Mouse (Mus musculus): ENCODE measurements at regions not wholly inside any gene's neighbourhood (a gene's known extent, or its start where the extent isn't known, plus 50 kb on each side); places are given as distances from the start of the nearest gene placed in this dataset.

DNA sequence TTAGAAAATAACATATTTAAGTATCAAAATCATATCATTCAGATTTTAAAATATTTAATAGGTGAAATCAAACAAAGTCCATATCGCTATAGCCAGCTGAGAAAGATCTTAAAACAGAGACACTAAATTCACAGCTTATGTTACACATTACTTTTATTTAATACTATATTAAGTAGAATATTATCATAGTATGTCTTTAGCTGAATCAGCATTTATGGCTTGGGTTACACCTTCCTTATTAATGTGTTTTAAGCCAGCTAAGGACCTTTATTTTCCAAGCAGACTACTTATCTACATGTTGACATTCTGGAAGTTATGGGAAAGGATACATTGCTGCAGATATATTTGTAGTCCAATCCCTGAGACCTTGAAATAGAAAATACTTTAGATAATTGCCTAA, 684.9 kb upstream of the Adgrl4 start:
- no peak for DNase-seq (ENCODE audit: low read depth, low spot score)

DNA sequence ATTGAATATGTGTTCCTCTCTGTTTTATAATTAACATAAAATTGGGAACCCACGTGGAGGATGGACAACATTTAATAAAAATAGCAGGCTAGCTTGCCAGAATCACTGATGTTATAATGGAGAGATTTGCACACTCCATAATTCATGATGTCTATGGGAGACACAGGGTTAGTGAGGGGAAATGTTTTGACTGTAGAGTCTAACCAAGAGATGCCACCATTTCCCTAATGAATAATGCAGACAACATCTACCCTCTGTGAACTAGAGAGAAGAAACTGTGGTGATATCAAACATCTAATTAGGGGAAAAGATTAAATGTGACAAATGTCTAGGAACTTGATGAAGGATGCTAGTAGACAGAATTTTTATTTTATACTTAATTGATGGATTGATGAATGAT, 677.8 kb upstream of the Adgrl4 start:
- DNase-seq (ENCODE audit: low read depth, low spot score): no peak

- DNase-seq (ENCODE audit: low read depth, low spot score): no peak
Measured at GRCm38 (mm10) chr3:150784576-150784975, 653.1 kb upstream of the Adgrl4 start.

DNA sequence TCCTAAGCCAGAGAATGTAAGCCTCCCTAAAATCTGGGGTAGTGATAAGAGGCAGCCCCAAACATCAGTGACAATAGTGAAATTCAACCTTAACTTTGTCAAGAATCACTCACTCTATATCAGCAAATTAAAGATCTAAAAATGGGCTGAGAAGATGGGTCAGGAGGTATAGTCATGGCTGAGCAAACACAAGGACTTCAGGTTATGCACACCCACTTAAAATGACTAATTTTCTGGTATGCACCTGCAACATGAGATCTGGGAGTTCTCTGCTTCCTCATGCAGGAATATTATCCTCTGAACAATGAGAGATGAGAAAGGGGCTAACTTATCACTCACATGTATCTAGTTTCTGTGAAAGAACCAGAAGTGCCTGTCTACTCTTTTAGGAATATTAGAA, 619.9 kb upstream of the Adgrl4 start:
- no peak for DNase-seq (ENCODE audit: low read depth, low spot score)

DNA sequence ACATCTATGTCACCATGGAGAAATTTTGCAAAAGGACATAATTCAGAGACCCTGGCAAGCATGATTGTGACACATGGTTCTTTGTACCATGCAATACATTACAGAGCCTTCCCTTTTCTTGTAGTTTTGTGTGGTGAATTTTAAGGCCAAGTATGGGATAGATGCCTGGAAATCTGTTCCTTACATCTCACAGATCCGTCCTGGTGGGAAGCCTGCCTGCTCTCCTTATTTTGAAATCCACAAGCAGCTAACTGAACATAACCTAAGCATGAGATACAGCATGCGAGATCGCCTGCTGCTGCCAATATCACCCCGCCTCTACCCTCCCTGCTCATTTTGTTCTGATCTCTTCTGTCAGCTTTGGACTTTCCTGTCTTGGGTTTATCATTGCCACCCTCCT, 618.3 kb upstream of the Adgrl4 start:
- no peak for DNase-seq (ENCODE audit: low read depth, low spot score)

GRCm38 (mm10) chr3:150820039-150820438, 617.6 kb upstream of the Adgrl4 start:
- DNase-seq (ENCODE audit: low read depth, low spot score): no peak

GRCm38 (mm10) chr3:150846029-150846428, 591.7 kb upstream of the Adgrl4 start:
- no peak for DNase-seq (ENCODE audit: low read depth, low spot score)

GRCm38 (mm10) chr3:150852107-150852506, 585.6 kb upstream of the Adgrl4 start:
- DNase-seq (ENCODE audit: low read depth, low spot score): no peak

DNA sequence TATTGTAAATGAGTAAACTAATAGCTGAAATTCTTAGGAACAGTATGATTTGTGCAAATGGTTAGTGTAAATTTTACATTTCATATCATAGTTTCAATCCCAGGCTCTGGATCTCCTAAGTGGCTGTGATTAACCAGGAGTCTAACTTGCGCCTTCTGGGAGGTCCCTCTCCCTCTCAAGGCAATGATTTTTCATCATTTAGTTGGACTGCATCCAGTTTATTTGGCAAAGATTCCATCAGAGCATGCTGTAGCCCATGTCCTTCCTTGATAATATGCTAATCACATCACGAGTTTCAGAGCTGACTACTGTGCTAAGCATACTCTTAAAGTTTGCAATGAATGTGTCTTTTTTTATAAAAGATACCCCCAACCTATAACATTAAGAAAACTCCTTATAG, 541.0 kb upstream of the Adgrl4 start:
- DNase-seq (ENCODE audit: low read depth, low spot score): no peak

GRCm38 (mm10) chr3:150910091-150910490, 527.6 kb upstream of the Adgrl4 start:
- no peak for DNase-seq (ENCODE audit: low read depth, low spot score)

GRCm38 (mm10) chr3:150954897-150955296, 482.8 kb upstream of the Adgrl4 start:
- no peak for DNase-seq (ENCODE audit: low read depth, low spot score)

DNA sequence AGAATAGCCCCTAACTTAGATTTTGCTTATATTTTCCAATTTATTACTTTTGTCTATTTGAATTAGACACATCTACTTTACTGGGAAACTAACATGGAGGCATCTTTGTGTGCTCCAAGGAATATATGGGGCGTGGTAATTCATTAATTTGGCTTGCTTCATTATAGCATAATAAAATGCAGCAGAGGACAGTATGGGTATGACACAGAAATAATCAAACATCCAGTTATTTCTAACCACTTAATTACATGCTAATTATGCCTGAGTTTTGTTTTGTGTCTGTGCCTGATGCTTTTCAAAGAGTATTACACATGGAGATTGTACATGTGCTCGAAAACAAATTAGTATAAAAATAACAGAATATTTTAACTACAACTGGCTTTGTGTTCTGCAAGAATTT, 438.0 kb upstream of the Adgrl4 start:
- DNase-seq (ENCODE audit: low read depth, low spot score): no peak

GRCm38 (mm10) chr3:151000217-151000616, 437.5 kb upstream of the Adgrl4 start:
- DNase-seq (ENCODE audit: low read depth, low spot score): no peak

- DNase-seq (ENCODE audit: low read depth, low spot score): no peak
Measured at GRCm38 (mm10) chr3:151001881-151002412, 435.7 kb upstream of the Adgrl4 start.

DNA sequence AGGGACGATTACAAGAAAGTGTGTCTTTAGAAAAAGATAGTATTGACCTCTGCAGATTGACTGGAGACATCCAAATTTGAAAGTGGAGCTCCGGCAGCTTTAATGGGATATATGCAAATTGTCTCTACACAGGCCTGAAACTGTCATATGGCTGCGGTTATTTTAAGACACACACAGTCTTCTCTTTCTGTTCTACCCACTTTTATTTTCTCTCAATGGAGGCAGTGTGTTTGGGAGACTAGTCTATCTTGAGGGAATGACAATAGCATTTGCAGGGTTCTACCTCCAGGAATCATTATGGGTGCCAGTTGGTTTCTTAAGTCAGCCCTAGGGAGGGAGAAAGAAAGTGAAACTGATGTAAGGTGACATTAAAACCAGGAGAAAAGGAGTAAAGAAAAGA, 434.2 kb upstream of the Adgrl4 start:
- DNase-seq (ENCODE audit: low read depth, low spot score): no peak

- DNase-seq (ENCODE audit: low read depth, low spot score): no peak
Measured at GRCm38 (mm10) chr3:151003990-151004389, 433.7 kb upstream of the Adgrl4 start.

GRCm38 (mm10) chr3:151020014-151020413, 417.7 kb upstream of the Adgrl4 start:
- DNase-seq (ENCODE audit: low read depth, low spot score): no peak

- no peak for DNase-seq (ENCODE audit: low read depth, low spot score)
Measured at GRCm38 (mm10) chr3:151057491-151057890, 380.2 kb upstream of the Adgrl4 start.

DNA sequence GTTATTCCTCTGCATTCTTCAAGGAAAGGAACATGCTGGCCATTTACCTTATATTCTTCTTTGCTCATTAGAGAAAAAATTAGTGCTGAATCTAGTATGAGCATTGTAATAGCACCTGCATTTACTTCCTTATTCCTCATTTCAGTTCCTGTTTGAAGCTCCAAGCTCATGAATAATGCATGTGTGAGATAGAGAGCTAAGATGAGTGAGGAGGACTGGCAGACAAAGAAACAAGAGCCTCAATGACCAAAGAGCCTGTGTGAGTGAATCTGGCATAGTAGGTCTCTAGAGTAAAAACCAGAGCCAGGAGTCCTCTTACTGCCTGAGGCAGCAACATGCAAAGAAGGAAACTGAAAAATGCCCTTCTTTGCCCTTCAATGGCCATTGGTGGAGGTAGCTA, 365.4 kb upstream of the Adgrl4 start:
- DNase-seq (ENCODE audit: low read depth, low spot score): no peak

DNA sequence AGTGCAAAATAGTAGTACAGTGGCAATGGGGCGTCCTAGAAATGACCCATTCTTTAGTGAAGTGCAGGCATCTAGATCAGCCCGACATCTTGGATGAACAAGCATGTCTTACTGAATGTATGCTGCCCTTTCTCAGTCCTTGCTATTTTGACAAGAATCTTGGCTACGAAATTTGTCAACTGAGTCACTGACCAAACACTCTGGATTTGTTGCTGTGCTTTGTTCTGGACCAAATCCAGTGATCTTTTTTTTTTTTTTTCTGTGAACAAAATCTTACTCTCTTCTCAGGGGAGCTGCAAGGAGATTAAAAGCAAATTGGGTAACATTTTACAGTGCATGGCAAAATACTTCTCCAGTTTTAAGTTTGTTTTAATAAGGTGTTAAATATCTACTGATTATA, 320.9 kb upstream of the Adgrl4 start:
- no peak for DNase-seq (ENCODE audit: low read depth, low spot score)

- DNase-seq (ENCODE audit: low read depth, low spot score): no peak
Measured at GRCm38 (mm10) chr3:151117583-151118041, 320.1 kb upstream of the Adgrl4 start.

DNA sequence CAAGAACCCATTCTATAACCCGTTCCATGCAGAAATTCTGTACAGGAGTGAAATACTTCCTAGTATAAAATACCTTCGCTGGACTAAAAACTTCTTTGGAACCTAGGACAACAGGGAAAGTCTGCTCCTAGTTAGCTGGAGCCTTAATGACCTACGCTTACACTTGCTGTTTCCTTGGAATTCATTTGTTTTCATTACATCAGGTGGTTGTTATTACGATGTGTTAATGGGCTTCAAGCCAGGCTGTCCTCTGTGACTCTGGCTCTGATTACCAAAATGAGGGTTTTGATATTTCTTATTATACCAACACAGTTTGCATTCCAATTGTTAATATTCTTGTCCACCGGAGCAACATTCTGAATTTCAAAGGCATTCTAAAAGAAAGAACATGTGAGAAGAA, 313.6 kb upstream of the Adgrl4 start:
- DNase-seq (ENCODE audit: low read depth, low spot score): no peak

DNA sequence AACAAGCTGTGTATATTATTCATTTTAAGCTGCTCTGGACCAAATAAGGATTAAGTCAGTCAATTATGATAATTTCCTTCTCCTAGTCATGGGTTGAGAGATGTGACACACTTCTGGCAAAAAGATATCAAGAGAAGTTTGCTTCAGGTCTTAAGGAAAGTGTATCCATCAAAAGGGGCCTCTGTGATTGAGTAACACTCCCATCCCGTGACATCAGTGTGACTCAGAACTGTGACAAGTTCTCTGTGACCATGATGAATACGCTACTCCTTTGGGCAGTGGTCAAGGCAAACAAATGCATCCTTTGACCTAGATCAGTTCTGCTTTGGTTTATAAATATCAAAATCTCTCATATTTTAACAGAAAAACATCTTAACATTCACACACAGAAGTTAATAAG, 290.8 kb upstream of the Adgrl4 start:
- DNase-seq (ENCODE audit: low read depth, low spot score): no peak

DNA sequence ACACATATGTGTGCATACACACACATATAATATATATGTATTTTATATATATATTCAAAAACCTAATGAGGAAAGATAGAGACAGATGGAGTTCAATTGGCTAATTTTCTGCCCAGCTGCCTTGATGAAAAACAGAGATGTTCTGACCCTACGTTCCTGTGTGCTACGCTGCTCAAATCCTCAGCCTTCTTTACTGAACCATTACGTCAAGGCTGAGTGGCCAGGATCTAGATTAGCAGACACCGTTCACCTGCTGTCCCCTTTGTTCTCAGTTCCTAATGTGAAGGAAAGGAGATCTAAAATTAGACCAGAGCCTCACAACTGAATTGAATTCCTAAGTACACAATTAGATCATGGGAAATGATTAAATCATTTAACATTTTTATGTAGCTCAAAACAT, 284.3 kb upstream of the Adgrl4 start:
- DNase-seq (ENCODE audit: low read depth, low spot score): no peak

All from retina, postnatal 7 days (tissue).